Comparison of ENCODE assay signal across 8 mouse cellular contexts in the genomic region with DNA sequence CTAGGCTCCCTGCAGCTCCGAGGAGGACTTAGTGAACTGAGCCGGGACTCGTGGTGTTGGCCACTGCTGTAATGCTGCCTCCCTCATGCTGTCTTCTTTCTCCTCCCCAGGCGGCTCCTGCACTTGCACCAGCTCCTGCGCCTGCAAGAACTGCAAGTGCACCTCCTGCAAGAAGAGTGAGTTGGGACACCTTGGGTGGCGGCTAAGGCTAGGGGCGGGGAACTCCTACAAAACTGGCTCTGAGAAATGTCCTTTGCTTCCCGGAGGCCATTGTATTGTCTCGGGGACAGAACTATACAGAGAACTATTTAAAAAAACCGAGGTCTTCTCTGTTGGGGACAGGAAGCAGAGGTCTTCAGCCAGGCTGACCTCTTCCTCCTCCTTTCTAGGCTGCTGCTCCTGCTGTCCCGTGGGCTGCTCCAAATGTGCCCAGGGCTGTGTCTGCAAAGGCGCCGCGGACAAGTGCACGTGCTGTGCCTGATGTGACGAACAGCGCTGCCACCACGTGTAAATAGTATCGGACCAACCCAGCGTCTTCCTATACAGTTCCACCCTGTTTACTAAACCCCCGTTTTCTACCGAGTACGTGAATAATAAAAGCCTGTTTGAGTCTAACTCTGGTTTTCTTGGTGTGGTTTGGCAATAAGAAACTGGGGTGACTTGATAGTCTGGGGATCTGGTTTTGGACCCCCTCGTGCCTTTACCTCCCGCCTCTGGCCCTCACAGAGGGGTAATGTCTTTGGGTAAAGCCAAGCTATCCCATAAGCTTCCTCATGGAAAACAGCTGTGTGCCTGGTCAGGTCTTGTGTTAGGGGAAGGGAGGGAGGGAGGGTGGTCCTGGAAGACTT. TPM values are rescaled to one million over a fixed set of nuclear protein-coding genes. Genes with fewer than 3 reads are reported as not detected.
DNase-seq lines count a peak whose midpoint lies in the region; ATAC-seq and TF ChIP-seq lines count a peak whose summit lies in the region.

No protein-coding gene starts in this region.

- WGBS in hindbrain, embryonic 11.5 days = 3% methylated on average over 25 of the region's 25 CpGs
- 4% methylated on average over 25 of the region's 25 CpGs for WGBS in liver, embryonic 11.5 days
- WGBS in olfactory bulb, adult 2 months = 5% methylated on average over 25 of the region's 25 CpGs

- TF ChIP-seq CTCF in olfactory bulb, adult 2 months (IDR thresholded peaks at IDR 0.05; ENCODE audit: insufficient read depth, low read depth, low read length) = no peak

- peak overlapping the region; percentile 33 for H3K4me3 ChIP-seq in hindbrain, embryonic 11.5 days (ENCODE audit: low read depth, low read length)
- H3K4me3 ChIP-seq in liver, embryonic 11.5 days (ENCODE audit: low read depth, low read length) = peak overlapping the region; percentile 75
- H3K4me3 ChIP-seq in olfactory bulb, adult 2 months (ENCODE audit: insufficient read depth, low read depth, low read length) = peak overlapping the region; percentile 75

- H3K4me1 ChIP-seq in hindbrain, embryonic 11.5 days (replicated peaks; ENCODE audit: control insufficient read depth, insufficient read depth, low read length) = peaks cover 3% of the 10 kb centered on the region; the same call in 1 of the 2 replicates
- H3K4me1 ChIP-seq in liver, embryonic 11.5 days (replicated peaks; ENCODE audit: control insufficient read depth, insufficient read depth, low read length) = peaks cover 28% of the 10 kb centered on the region
- H3K4me1 ChIP-seq in olfactory bulb, adult 2 months (ENCODE audit: control insufficient read depth, insufficient read depth, low read length) = peaks cover 19% of the 10 kb centered on the region

- TF ChIP-seq POLR2A in olfactory bulb, adult 2 months (IDR thresholded peaks at IDR 0.05; ENCODE audit: insufficient read depth, low read depth, low read length) = no peak

- H3K9me3 ChIP-seq in hindbrain, embryonic 11.5 days (ENCODE audit: control insufficient read depth, low read length) = no peaks in the 10 kb centered on the region
- no peaks in the 10 kb centered on the region for H3K9me3 ChIP-seq in liver, embryonic 11.5 days (ENCODE audit: control insufficient read depth, low read length)

- peak; percentile 25 for DNase-seq in right cerebral cortex, postnatal 25 days
- no peak for DNase-seq in right cerebral cortex, postnatal 4 days
- DNase-seq in embryo, embryonic 10.5 days (ENCODE audit: low spot score) = peak; percentile 50
- DNase-seq in hindbrain, embryonic 11.5 days (ENCODE audit: low spot score) = peak; percentile 49
- peak; percentile 62 for DNase-seq in liver, embryonic 11.5 days (ENCODE audit: low spot score)
- no peak for DNase-seq in urinary bladder, postnatal 25 days (ENCODE audit: low spot score)
- no peak for DNase-seq in cerebellum, postnatal 10 days

- peak overlapping the region; percentile 54 for H3K4me2 ChIP-seq in hindbrain, embryonic 11.5 days (replicated peaks; ENCODE audit: low read depth, low read length)
- peak overlapping the region; percentile 79 for H3K4me2 ChIP-seq in liver, embryonic 11.5 days

- peaks cover 69% of the 10 kb centered on the region for H3K27me3 ChIP-seq in hindbrain, embryonic 11.5 days (ENCODE audit: control insufficient read depth, insufficient read depth, low read length)
- H3K27me3 ChIP-seq in liver, embryonic 11.5 days (replicated peaks; ENCODE audit: control insufficient read depth, insufficient read depth, low read length) = peaks cover 29% of the 10 kb centered on the region

- no peak overlapping the region for H3K27ac ChIP-seq in hindbrain, embryonic 11.5 days (ENCODE audit: low read depth, low read length)
- peak overlapping the region; percentile 94 for H3K27ac ChIP-seq in liver, embryonic 11.5 days (ENCODE audit: low read depth, low read length)
- peak overlapping the region; percentile 89 for H3K27ac ChIP-seq in olfactory bulb, adult 2 months (ENCODE audit: insufficient read depth, low read depth, low read length)

- ATAC-seq in hindbrain, embryonic 11.5 days (ENCODE audit: low FRiP score) = 0 out of 2 replicates have a peak, but pooled peaks have one; percentile 41
- no peak for ATAC-seq in liver, embryonic 11.5 days (replicated peaks; ENCODE audit: low FRiP score)

- no peaks in the 10 kb centered on the region for H3K36me3 ChIP-seq in hindbrain, embryonic 11.5 days (ENCODE audit: control insufficient read depth, insufficient read depth, low read length)
- no peaks in the 10 kb centered on the region for H3K36me3 ChIP-seq in liver, embryonic 11.5 days (ENCODE audit: control insufficient read depth, insufficient read depth, low read length)

- H3K9ac ChIP-seq in hindbrain, embryonic 11.5 days (ENCODE audit: low read depth, low read length) = no peak overlapping the region
- peak overlapping the region; percentile 91 for H3K9ac ChIP-seq in liver, embryonic 11.5 days (ENCODE audit: low read depth, low read length)

RNA-seq across cellular contexts. Expression of gene Mt1, which starts 1.1 kb away (rescaled TPM):
- 90.1 and 101 TPM in 2 replicates for polyA plus RNA-seq in hindbrain, embryonic 11.5 days (2014; fragmentation: Nextera tagmentation; extraction: Ambion mirVana)
- 2,440 and 2,461 TPM in 2 replicates for polyA plus RNA-seq in liver, embryonic 11.5 days (2014; fragmentation: Nextera tagmentation; extraction: Ambion mirVana)
- 885 TPM in 1 of 2 replicates, not detected in the other for polyA plus RNA-seq in olfactory bulb, adult 2 months (2012; ENCODE audit: insufficient read depth, insufficient read length, low replicate concordance, missing spikeins)

RNA-seq across cellular contexts. Expression of gene Mt2, which starts 7.5 kb away (rescaled TPM):
- polyA plus RNA-seq in hindbrain, embryonic 11.5 days (2014; fragmentation: Nextera tagmentation; extraction: Ambion mirVana) = 24.1 and 29.3 TPM in 2 replicates
- 785 and 795 TPM in 2 replicates for polyA plus RNA-seq in liver, embryonic 11.5 days (2014; fragmentation: Nextera tagmentation; extraction: Ambion mirVana)
- polyA plus RNA-seq in olfactory bulb, adult 2 months (2012; ENCODE audit: insufficient read depth, insufficient read length, low replicate concordance, missing spikeins) = not detected in 2 replicates

RNA-seq across cellular contexts. Expression of gene Mt3, which starts 27.5 kb away (rescaled TPM):
- polyA plus RNA-seq in hindbrain, embryonic 11.5 days (2014; fragmentation: Nextera tagmentation; extraction: Ambion mirVana) = 11.0 and 13.6 TPM in 2 replicates
- polyA plus RNA-seq in liver, embryonic 11.5 days (2014; fragmentation: Nextera tagmentation; extraction: Ambion mirVana) = 0.64 and 0.95 TPM in 2 replicates
- polyA plus RNA-seq in olfactory bulb, adult 2 months (2012; ENCODE audit: insufficient read depth, insufficient read length, low replicate concordance, missing spikeins) = not detected in 2 replicates

RNA-seq across cellular contexts. Expression of gene Nup93, which starts 34.4 kb away (rescaled TPM):
- polyA plus RNA-seq in hindbrain, embryonic 11.5 days (2014; fragmentation: Nextera tagmentation; extraction: Ambion mirVana) = 95.1 and 112 TPM in 2 replicates
- polyA plus RNA-seq in liver, embryonic 11.5 days (2014; fragmentation: Nextera tagmentation; extraction: Ambion mirVana) = 106 and 124 TPM in 2 replicates
- polyA plus RNA-seq in olfactory bulb, adult 2 months (2012; ENCODE audit: insufficient read depth, insufficient read length, low replicate concordance, missing spikeins) = not detected in 2 replicates

RNA-seq across cellular contexts. Expression of gene Mt4, which starts 42.9 kb away (rescaled TPM):
- not detected in 2 replicates for polyA plus RNA-seq in hindbrain, embryonic 11.5 days (2014; fragmentation: Nextera tagmentation; extraction: Ambion mirVana)
- polyA plus RNA-seq in liver, embryonic 11.5 days (2014; fragmentation: Nextera tagmentation; extraction: Ambion mirVana) = not detected in 2 replicates
- polyA plus RNA-seq in olfactory bulb, adult 2 months (2012; ENCODE audit: insufficient read depth, insufficient read length, low replicate concordance, missing spikeins) = not detected in 2 replicates

Comparison
In these comparisons a context has a peak if more than half of its experiments do, and no peak if none do; other contexts are left out.
1. DNase-seq: peak in right cerebral cortex, postnatal 25 days (single experiment), embryo, embryonic 10.5 days (single experiment), hindbrain, embryonic 11.5 days (single experiment) and liver, embryonic 11.5 days (single experiment); none in right cerebral cortex, postnatal 4 days (single experiment), urinary bladder, postnatal 25 days (single experiment) and cerebellum, postnatal 10 days (0 of 2).
2. RNA of gene Mt2, which starts 7.5 kb away (polyA plus RNA-seq): 785 to 795 TPM in liver, embryonic 11.5 days and 24.1 to 29.3 TPM in hindbrain, embryonic 11.5 days; not detected in olfactory bulb, adult 2 months; every median in the first group is over 10 times any median in the second.
3. Peak in every context shown above with its lines, with median percentiles within 50 percentile points of each other: H3K4me3 ChIP-seq.